Mouse (Mus musculus) hindbrain, embryonic 12.5 days (tissue): Measurements from ENCODE around the gene Sf3a3. TPM values are rescaled to one million over a fixed set of nuclear protein-coding genes. Genes with fewer than 3 reads are reported as not detected.

Source experiments
- ATAC-seq: fragments of 200-750 bp; cut with Nextera tagmentation; 2 replicates; pipeline ENCODE4 v1.8.0; 2017; ENCODE audit warnings: moderate TSS enrichment; ENCODE audit not compliant: low FRiP score
- H3K27ac ChIP-seq: fragments of 300-500 bp; sonication (generic); 2 replicates; pipeline ENCODE4 v1.5.1; 2016; ENCODE audit warnings: mild to moderate bottlenecking
- H3K27me3 ChIP-seq: fragments of 300-500 bp; sonication (generic); 2 replicates; pipeline ENCODE4 v1.6.1; 2016; ENCODE audit warnings: mild to moderate bottlenecking
- H3K36me3 ChIP-seq: fragments of 300-500 bp; sonication (generic); 2 replicates; pipeline ENCODE4 v1.6.1; 2016; ENCODE audit warnings: mild to moderate bottlenecking
- H3K4me1 ChIP-seq: fragments of 300-500 bp; sonication (generic); 2 replicates; pipeline ENCODE4 v1.6.1; 2016
- H3K4me2 ChIP-seq: fragments of 300-500 bp; sonication (generic); replicated peaks from 2 replicates; pipeline ENCODE4 v1.6.1; 2016; ENCODE audit warnings: mild to moderate bottlenecking
- H3K4me3 ChIP-seq: fragments of 300-500 bp; sonication (generic); 2 replicates; pipeline ENCODE4 v1.5.1; 2016; ENCODE audit warnings: mild to moderate bottlenecking
- H3K9ac ChIP-seq: fragments of 300-500 bp; sonication (generic); 2 replicates; pipeline ENCODE4 v1.6.1; 2016; ENCODE audit warnings: mild to moderate bottlenecking, moderate library complexity
- H3K9me3 ChIP-seq: fragments of 300-500 bp; sonication (generic); replicated peaks from 2 replicates; pipeline ENCODE4 v1.6.1; 2016; ENCODE audit warnings: mild to moderate bottlenecking
- WGBS: fragments of 180-500 bp; shearing (Covaris S2); methylation state at CpG from one replicate; pipeline ENCODE4 v1.1.7; 2016; 5-methylcytosine and 5-hydroxymethylcytosine counted together
- microRNA counts: library from miRNA; unstranded; fragments of <30 nt; microRNA quantifications from one replicate; lab custom pipeline; 2017
- microRNA-seq: library from miRNA; unstranded; fragments of <30 nt; microRNA quantifications from one replicate; pipeline ENCODE4, GENCODE M21; 2017
- polyA plus RNA-seq: library from polyadenylated mRNA; unstranded; fragments of >200 nt; fragmentation: Nextera tagmentation; extraction: Ambion mirVana; gene quantifications from 2 replicates; pipeline ENCODE4 v1.2.1, GENCODE M21; 2016

Sf3a3 gene
- polyA plus RNA-seq, 1 experiment from 2014 or later = 164 TPM

- no peak overlapping the region for H3K9ac ChIP-seq
- no peak for ATAC-seq
- 70% methylated on average over 2 of the region's 2 CpGs for WGBS
- H3K27ac ChIP-seq = no peak overlapping the region
- H3K4me2 ChIP-seq = no peak overlapping the region
- no peaks in the 10 kb centered on the region for H3K27me3 ChIP-seq
- no peak overlapping the region for H3K4me3 ChIP-seq
- no peaks in the 10 kb centered on the region for H3K4me1 ChIP-seq
- H3K9me3 ChIP-seq = no peaks in the 10 kb centered on the region
- no peaks in the 10 kb centered on the region for H3K36me3 ChIP-seq
Observed at GRCm38 (mm10) chr4:124773449-124773848, 58.9 kb downstream of the Sf3a3 start.

- H3K4me2 ChIP-seq = no peak overlapping the region
- no peaks in the 10 kb centered on the region for H3K9me3 ChIP-seq
- H3K27me3 ChIP-seq = no peaks in the 10 kb centered on the region
- H3K4me3 ChIP-seq = no peak overlapping the region
- H3K27ac ChIP-seq = no peak overlapping the region
- H3K4me1 ChIP-seq = no peaks in the 10 kb centered on the region
- ATAC-seq = no peak
- WGBS = 94% methylated on average over 6 of the region's 6 CpGs
- peaks cover 1% of the 10 kb centered on the region; the same call in 1 of the 2 replicates for H3K36me3 ChIP-seq
- no peak overlapping the region for H3K9ac ChIP-seq
Observed at GRCm38 (mm10) chr4:124773995-124774394, 59.4 kb downstream of the Sf3a3 start.

- 78% methylated on average over 2 of the region's 2 CpGs for WGBS
Observed at GRCm38 (mm10) chr4:124774429-124774828, 59.9 kb downstream of the Sf3a3 start.

GRCm38 (mm10) chr4:124781361-124781760 is 66.8 kb downstream of the Sf3a3 start:
- no peak for ATAC-seq
- Histone ChIP-seq H3K36me3 (peaks cover 68% of the 10 kb centered on the region), H3K27me3 (no peaks in the 10 kb centered on the region), H3K4me1 (no peaks in the 10 kb centered on the region), H3K9ac (no peak overlapping the region), H3K4me3 (no peak overlapping the region), H3K9me3 (no peaks in the 10 kb centered on the region), H3K27ac (no peak overlapping the region), H3K4me2 (no peak overlapping the region)
- WGBS = 88% methylated on average over 7 of the region's 7 CpGs

More at GRCm38 (mm10) chr4:124774429-124774828, 59.9 kb downstream of the Sf3a3 start:
- Histone ChIP-seq H3K9me3 (no peaks in the 10 kb centered on the region), H3K9ac (no peak overlapping the region), H3K4me3 (no peak overlapping the region), H3K4me1 (no peaks in the 10 kb centered on the region), H3K36me3 (peaks cover 6% of the 10 kb centered on the region; the same call in 1 of the 2 replicates), H3K27ac (no peak overlapping the region), H3K27me3 (no peaks in the 10 kb centered on the region), H3K4me2 (no peak overlapping the region)
- no peak for ATAC-seq

MicroRNAs within 50 kb of the gene (microRNA counts, 519-probe panel; counts per million panel counts)
- microRNA mmu-miR-697 (lab: Ali Mortazavi, UCI) (470 counts per million, percentile 58 among the panel's probes with 10 or more counts), microRNA mmu-miR-698 (lab: Ali Mortazavi, UCI) (470 counts per million, percentile 58 among the panel's probes with 10 or more counts)

Small RNA genes within 50 kb of the gene (microRNA-seq; reads per million reads assigned to microRNA genes)
- gene Gm24721 = not detected
- gene Mir697 = not detected
- gene Mir698 = not detected

Other genes starting within 250 kb of the Sf3a3 start
- gene 3100002H09Rik, start 104.0 kb upstream of the Sf3a3 start, polyA plus RNA-seq = 0.75 and 1.0 TPM in 2 replicates
- gene Pou3f1, start 58.0 kb upstream of the Sf3a3 start, polyA plus RNA-seq = 24.2 and 24.4 TPM in 2 replicates
- 60.7 and 68.8 TPM in 2 replicates for gene Utp11, start 21.2 kb upstream of the Sf3a3 start, polyA plus RNA-seq
- 3.3 and 6.8 TPM in 2 replicates for gene Fhl3, start 14.1 kb upstream of the Sf3a3 start, polyA plus RNA-seq
- 23.7 and 25.8 TPM in 2 replicates for gene Inpp5b, start 27.1 kb downstream of the Sf3a3 start, polyA plus RNA-seq
- 12.4 and 13.7 TPM in 2 replicates for gene Mtf1, start 87.3 kb downstream of the Sf3a3 start, polyA plus RNA-seq
- 44.4 and 48.5 TPM in 2 replicates for gene Yrdc, start 135.9 kb downstream of the Sf3a3 start, polyA plus RNA-seq
- gene 1110065P20Rik, start 136.4 kb downstream of the Sf3a3 start, polyA plus RNA-seq = 77.6 and 84.0 TPM in 2 replicates
- 4.4 and 7.3 TPM in 2 replicates for gene Maneal, start 147.4 kb downstream of the Sf3a3 start, polyA plus RNA-seq
- gene Epha10, start 166.1 kb downstream of the Sf3a3 start, polyA plus RNA-seq = 6.8 and 7.5 TPM in 2 replicates
- 16.7 and 18.1 TPM in 2 replicates for gene 9930104L06Rik, start 222.3 kb downstream of the Sf3a3 start, polyA plus RNA-seq
- 130 and 135 TPM in 2 replicates for gene Cdca8, start 224.5 kb downstream of the Sf3a3 start, polyA plus RNA-seq